Mouse (Mus musculus) stomach, postnatal 0 days (tissue): ENCODE data around the gene Eif5a2. TPM values are rescaled to one million over a fixed set of nuclear protein-coding genes. Genes with fewer than 3 reads are reported as not detected.

Experiments used
- ATAC-seq: fragments of 200-750 bp; cut with Nextera tagmentation; 2 replicates; pipeline ENCODE4 v1.8.0; 2017; ENCODE audit not compliant: low FRiP score, low TSS enrichment
- DNase-seq: peaks from one replicate; pipeline ENCODE4 v3.0.0-alpha.2; 2016; ENCODE audit warnings: low spot score
- H3K27ac ChIP-seq: fragments of 300-500 bp; sonication (generic); replicated peaks from 2 replicates; pipeline ENCODE4 v1.5.1; 2014; ENCODE audit warnings: mild to moderate bottlenecking, control low read depth
- H3K27me3 ChIP-seq: fragments of 300-500 bp; sonication (generic); 2 replicates; pipeline ENCODE4 v1.6.1; 2014; ENCODE audit warnings: low read length; ENCODE audit not compliant: control insufficient read depth, insufficient read depth
- H3K36me3 ChIP-seq: fragments of 300-500 bp; sonication (generic); 2 replicates; pipeline ENCODE4 v1.6.1; 2014; ENCODE audit warnings: low read length, mixed read lengths; ENCODE audit not compliant: control insufficient read depth, insufficient read depth
- H3K4me1 ChIP-seq: fragments of 300-500 bp; sonication (generic); replicated peaks from 2 replicates; pipeline ENCODE4 v1.6.1; 2014; ENCODE audit warnings: antibody characterized with exemption; ENCODE audit not compliant: control insufficient read depth, insufficient read depth
- H3K4me2 ChIP-seq: fragments of 300-500 bp; sonication (generic); replicated peaks from 2 replicates; pipeline ENCODE4 v1.6.1; 2014; ENCODE audit warnings: low read depth, mild to moderate bottlenecking, control low read depth, moderate library complexity
- H3K4me3 ChIP-seq: fragments of 300-500 bp; sonication (generic); 2 replicates; pipeline ENCODE4 v1.5.1; 2014; ENCODE audit warnings: low read depth, low read length, control low read depth
- H3K9ac ChIP-seq: fragments of 300-500 bp; sonication (generic); 2 replicates; pipeline ENCODE4 v1.6.1; 2014; ENCODE audit warnings: mild to moderate bottlenecking, low read length, control low read depth, mixed read lengths
- H3K9me3 ChIP-seq: fragments of 300-500 bp; sonication (generic); 2 replicates; pipeline ENCODE4 v1.6.1; 2016; ENCODE audit warnings: low read length; ENCODE audit not compliant: control insufficient read depth
- CTCF ChIP-seq: IDR thresholded peaks from 2 replicates; pipeline ENCODE4 v1.5.1; 2016; ENCODE audit warnings: antibody characterized with exemption, low read depth, mild to moderate bottlenecking, moderate library complexity
- EP300 ChIP-seq: optimal IDR thresholded peaks from 2 replicates; pipeline ENCODE3; 2016; ENCODE audit warnings: antibody characterized with exemption
- WGBS: fragments of 180-500 bp; shearing (Covaris S2); extraction: QIAGEN DNeasy Blood & Tissue Kit; methylation state at CpG from one replicate; pipeline ENCODE4 v1.1.7; 2014; 5-methylcytosine and 5-hydroxymethylcytosine counted together
- polyA plus RNA-seq: library from polyadenylated mRNA; unstranded; fragments of >200 nt; fragmentation: Nextera tagmentation; extraction: Ambion mirVana; gene quantifications from 2 replicates; pipeline ENCODE4 v1.2.1, GENCODE M21; 2015

Eif5a2 gene
- polyA plus RNA-seq, 1 experiment from 2014 or later = 1.5 TPM

GRCm38 (mm10) chr3:28841886-28842649 lies 61.0 kb downstream of the Eif5a2 start:
- Histone ChIP-seq H3K36me3 (no peaks in the 10 kb centered on the region), H3K27ac (no peak overlapping the region), H3K4me1 (no peaks in the 10 kb centered on the region), H3K4me2 (no peak overlapping the region), H3K4me3 (no peak overlapping the region), H3K9ac (no peak overlapping the region), H3K27me3 (no peaks in the 10 kb centered on the region), H3K9me3 (no peaks in the 10 kb centered on the region)
- TF ChIP-seq CTCF (no peak), EP300 (no peak)
- ATAC-seq (no peak), DNase-seq (no peak)
- WGBS = 37% methylated on average over 3 of the region's 3 CpGs

GRCm38 (mm10) chr3:28843231-28843630 lies 62.2 kb downstream of the Eif5a2 start:
- Histone ChIP-seq H3K9me3 (no peaks in the 10 kb centered on the region), H3K4me2 (no peak overlapping the region), H3K27me3 (no peaks in the 10 kb centered on the region), H3K36me3 (no peaks in the 10 kb centered on the region), H3K27ac (no peak overlapping the region), H3K9ac (no peak overlapping the region), H3K4me3 (no peak overlapping the region), H3K4me1 (no peaks in the 10 kb centered on the region)
- no peak for TF ChIP-seq EP300
- TF ChIP-seq CTCF = no peak
- ATAC-seq = no peak
- WGBS = 52% methylated on average over 8 of the region's 8 CpGs
- no peak for DNase-seq

GRCm38 (mm10) chr3:28847115-28847514 lies 66.0 kb downstream of the Eif5a2 start:
- Histone ChIP-seq H3K4me1 (no peaks in the 10 kb centered on the region), H3K4me3 (no peak overlapping the region), H3K36me3 (no peaks in the 10 kb centered on the region), H3K27ac (no peak overlapping the region), H3K27me3 (no peaks in the 10 kb centered on the region), H3K9me3 (no peaks in the 10 kb centered on the region), H3K4me2 (no peak overlapping the region), H3K9ac (no peak overlapping the region)
- no peak for TF ChIP-seq CTCF
- no peak for DNase-seq
- ATAC-seq = no peak

Other genes starting within 250 kb of the Eif5a2 start
- 0.25 and 0.31 TPM in 2 replicates for gene Slc2a2, start 83.4 kb upstream of the Eif5a2 start, polyA plus RNA-seq
- gene Rpl22l1, start 24.2 kb downstream of the Eif5a2 start, polyA plus RNA-seq = 404 and 420 TPM in 2 replicates
- gene Gm1527, start 111.3 kb downstream of the Eif5a2 start, polyA plus RNA-seq = not detected in 2 replicates